Mouse (Mus musculus) stomach, embryonic 15.5 days (tissue): Measurements from ENCODE around the gene Usp19. TPM values are rescaled to one million over a fixed set of nuclear protein-coding genes. Genes with fewer than 3 reads are reported as not detected.

Experiments
- ATAC-seq: fragments of 200-750 bp; cut with Nextera tagmentation; 2 replicates; pipeline ENCODE4 v1.8.0; 2017; ENCODE audit warnings: low read depth, moderate number of reproducible peaks, moderate TSS enrichment; ENCODE audit not compliant: insufficient read depth, low FRiP score
- H3K27ac ChIP-seq: fragments of 300-500 bp; sonication (generic); 2 replicates; pipeline ENCODE4 v1.5.1; 2015; ENCODE audit warnings: mild to moderate bottlenecking, inconsistent platforms
- H3K27me3 ChIP-seq: fragments of 300-500 bp; sonication (generic); replicated peaks from 2 replicates; pipeline ENCODE4 v1.6.1; 2015; ENCODE audit warnings: inconsistent platforms
- H3K36me3 ChIP-seq: fragments of 300-500 bp; sonication (generic); 2 replicates; pipeline ENCODE4 v1.6.1; 2015; ENCODE audit warnings: inconsistent platforms
- H3K4me1 ChIP-seq: fragments of 300-500 bp; sonication (generic); 2 replicates; pipeline ENCODE4 v1.6.1; 2015; ENCODE audit warnings: inconsistent platforms
- H3K4me2 ChIP-seq: fragments of 300-500 bp; sonication (generic); 2 replicates; pipeline ENCODE4 v1.6.1; 2015; ENCODE audit warnings: mild to moderate bottlenecking, inconsistent platforms
- H3K4me3 ChIP-seq: fragments of 300-500 bp; sonication (generic); replicated peaks from 2 replicates; pipeline ENCODE4 v1.5.1; 2015; ENCODE audit warnings: inconsistent platforms
- H3K9ac ChIP-seq: fragments of 300-500 bp; sonication (generic); 2 replicates; pipeline ENCODE4 v1.6.1; 2015; ENCODE audit warnings: inconsistent platforms
- H3K9me3 ChIP-seq: fragments of 300-500 bp; sonication (generic); 2 replicates; pipeline ENCODE4 v1.6.1; 2016; ENCODE audit warnings: inconsistent platforms
- WGBS: fragments of 180-500 bp; shearing (Covaris S2); methylation state at CpG from one replicate; pipeline ENCODE4 v1.1.7; 2015; 5-methylcytosine and 5-hydroxymethylcytosine counted together
- polyA plus RNA-seq: library from polyadenylated mRNA; unstranded; fragments of >200 nt; fragmentation: Nextera tagmentation; extraction: Ambion mirVana; gene quantifications from 2 replicates; pipeline ENCODE4 v1.2.1, GENCODE M21; 2015

Usp19 gene
- polyA plus RNA-seq, 1 experiment from 2014 or later, result 58.8 TPM

DNA sequence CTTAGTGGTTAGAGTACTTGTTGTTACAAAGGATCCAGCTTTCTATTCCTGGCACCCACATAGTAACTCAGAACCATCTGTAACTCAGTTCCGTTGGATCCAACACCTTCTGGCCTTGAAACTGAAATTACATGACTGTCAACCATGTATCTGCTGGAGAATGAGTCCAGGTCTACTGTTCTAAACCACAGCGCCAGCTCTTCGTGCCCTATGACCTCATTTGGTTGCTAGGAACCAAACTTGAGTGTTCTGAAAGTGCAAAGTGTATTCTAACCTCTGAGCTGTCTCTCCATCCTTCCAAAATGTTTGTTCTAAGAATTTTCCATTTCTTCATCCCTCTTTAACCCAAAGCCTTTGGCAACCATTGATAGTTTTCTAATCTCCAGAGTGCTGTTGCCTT, 55.6 kb downstream of the Usp19 start:
- Histone ChIP-seq H3K27ac (no peak overlapping the region), H3K36me3 (peaks cover 59% of the 10 kb centered on the region), H3K4me1 (no peaks in the 10 kb centered on the region), H3K4me3 (no peak overlapping the region), H3K9ac (no peak overlapping the region), H3K4me2 (no peak overlapping the region), H3K9me3 (no peaks in the 10 kb centered on the region), H3K27me3 (no peaks in the 10 kb centered on the region)
- 93% methylated on average over 3 of the region's 3 CpGs for WGBS
- no peak for ATAC-seq

GRCm38 (mm10) chr9:108546875-108547274, 56.5 kb downstream of the Usp19 start:
- ATAC-seq, result no peak
- H3K36me3 ChIP-seq, result peaks cover 56% of the 10 kb centered on the region
- no peaks in the 10 kb centered on the region for H3K4me1 ChIP-seq
- WGBS, result 79% methylated on average over 1 of the region's 1 CpGs
- H3K4me2 ChIP-seq, result no peak overlapping the region
- H3K4me3 ChIP-seq, result no peak overlapping the region
- H3K9me3 ChIP-seq, result no peaks in the 10 kb centered on the region
- H3K9ac ChIP-seq, result no peak overlapping the region
- no peaks in the 10 kb centered on the region for H3K27me3 ChIP-seq
- no peak overlapping the region for H3K27ac ChIP-seq

Other genes with a start within 250 kb of the Usp19 start
- gene Dag1, start 226.6 kb upstream of the Usp19 start, polyA plus RNA-seq, result 74.7 and 90.6 TPM in 2 replicates
- 27.6 and 31.2 TPM in 2 replicates for gene Nicn1, start 200.2 kb upstream of the Usp19 start, polyA plus RNA-seq
- 21.8 and 22.3 TPM in 2 replicates for gene Amt, start 193.7 kb upstream of the Usp19 start, polyA plus RNA-seq
- 452 and 455 TPM in 2 replicates for gene Rhoa, start 184.5 kb upstream of the Usp19 start, polyA plus RNA-seq
- 40.0 and 42.1 TPM in 2 replicates for gene Tcta, start 184.4 kb upstream of the Usp19 start, polyA plus RNA-seq
- gene Gpx1, start 151.7 kb upstream of the Usp19 start, polyA plus RNA-seq, result 998 and 1,171 TPM in 2 replicates
- 85.6 and 92.2 TPM in 2 replicates for gene Usp4, start 142.7 kb upstream of the Usp19 start, polyA plus RNA-seq
- 0.54 and 0.82 TPM in 2 replicates for gene 1700102P08Rik, start 97.8 kb upstream of the Usp19 start, polyA plus RNA-seq
- gene Ccdc36, start 62.1 kb upstream of the Usp19 start, polyA plus RNA-seq, result 1.4 and 1.6 TPM in 2 replicates
- gene BC048562, start 54.1 kb upstream of the Usp19 start, polyA plus RNA-seq, result not detected in 2 replicates
- gene Ccdc71, start 30.1 kb upstream of the Usp19 start, polyA plus RNA-seq, result 47.7 and 52.5 TPM in 2 replicates
- gene Klhdc8b, start 29.0 kb upstream of the Usp19 start, polyA plus RNA-seq, result 65.5 and 67.3 TPM in 2 replicates
- 40.5 and 46.6 TPM in 2 replicates for gene Lamb2, start 10.9 kb upstream of the Usp19 start, polyA plus RNA-seq
- 99.0 and 102 TPM in 2 replicates for gene Qars, start 17.1 kb downstream of the Usp19 start, polyA plus RNA-seq
- 92.9 and 97.2 TPM in 2 replicates for gene Qrich1, start 26.2 kb downstream of the Usp19 start, polyA plus RNA-seq
- gene Impdh2, start 69.7 kb downstream of the Usp19 start, polyA plus RNA-seq, result 152 and 175 TPM in 2 replicates
- 38.0 and 38.9 TPM in 2 replicates for gene Ndufaf3, start 76.8 kb downstream of the Usp19 start, polyA plus RNA-seq
- 108 and 126 TPM in 2 replicates for gene Dalrd3, start 79.3 kb downstream of the Usp19 start, polyA plus RNA-seq
- 74.9 and 88.4 TPM in 2 replicates for gene Wdr6, start 88.1 kb downstream of the Usp19 start, polyA plus RNA-seq
- gene P4htm, start 107.1 kb downstream of the Usp19 start, polyA plus RNA-seq, result 5.5 and 6.1 TPM in 2 replicates
- 42.0 and 43.5 TPM in 2 replicates for gene Arih2, start 158.8 kb downstream of the Usp19 start, polyA plus RNA-seq
- gene Slc25a20, start 171.5 kb downstream of the Usp19 start, polyA plus RNA-seq, result 40.5 and 51.1 TPM in 2 replicates
- gene Prkar2a, start 198.7 kb downstream of the Usp19 start, polyA plus RNA-seq, result 32.9 and 39.3 TPM in 2 replicates